Mouse (Mus musculus) layer of hippocampus, adult 8-10 months (tissue): Measurements from ENCODE around the gene Pik3r1. TPM values are rescaled to one million over a fixed set of nuclear protein-coding genes. Genes with fewer than 3 reads are reported as not detected.

Source experiments
- DNase-seq, 2 experiments: peaks; one replicate each; pipeline ENCODE4 v3.0.0; 2022; ENCODE audit warnings: low spot score in 2 of 2
- total RNA-seq, 4 experiments: library from RNA; stranded (reverse); gene quantifications; 2 replicates each; pipeline ENCODE4 v1.2.4; 2022

Pik3r1 gene
- total RNA-seq, 4 experiments from 2014 or later: 73.3 to 88.6 (median 79.4) TPM

GRCm38 (mm10) chr13:101767013-101767808, 806 bp downstream of the Pik3r1 start:
- peak; percentile 22 to 23 for DNase-seq

DNA sequence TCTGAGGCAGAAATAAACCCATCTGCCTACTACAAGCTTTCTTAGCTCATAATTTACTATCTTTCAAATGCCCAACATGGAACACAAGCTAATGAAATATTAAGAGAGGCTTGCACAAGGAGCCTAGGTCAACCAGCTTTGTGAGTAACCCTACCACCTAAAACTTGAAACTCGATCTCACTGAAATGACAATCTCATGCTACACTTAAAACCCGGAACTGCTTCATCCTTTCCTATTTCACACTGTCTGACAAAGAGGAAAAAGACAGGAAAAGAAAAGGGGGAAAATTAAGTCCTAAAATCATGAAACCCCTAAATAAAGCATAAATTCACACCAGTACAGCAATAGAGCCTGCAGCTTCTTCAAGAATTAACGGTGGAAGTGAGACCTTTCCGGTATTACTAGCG, 1.4 kb downstream of the Pik3r1 start:
- no peak for DNase-seq

GRCm38 (mm10) chr13:101765976-101766375, 2.0 kb downstream of the Pik3r1 start:
- no peak for DNase-seq

GRCm38 (mm10) chr13:101764111-101764510, 3.9 kb downstream of the Pik3r1 start:
- no peak for DNase-seq

DNA sequence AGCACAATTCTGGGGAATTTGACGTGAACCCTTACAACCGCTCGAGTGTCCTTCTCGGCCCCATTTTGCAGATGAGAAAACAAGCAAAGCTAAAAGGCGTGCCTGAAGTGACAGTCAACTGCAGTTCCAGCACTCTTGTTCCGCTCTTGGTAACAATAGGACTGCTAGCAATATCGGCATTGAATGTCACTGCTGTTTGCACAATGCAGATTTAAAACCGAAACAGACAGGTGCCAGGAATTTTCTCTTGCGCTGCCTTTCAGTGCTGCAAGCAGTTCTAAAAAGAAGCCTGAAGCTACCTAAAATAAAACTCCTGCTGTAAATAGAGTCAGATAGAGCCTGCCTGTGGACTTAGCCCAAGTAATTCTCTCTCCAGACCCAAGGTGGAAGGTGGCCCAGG, 4.3 kb downstream of the Pik3r1 start:
- DNase-seq: no peak

DNA sequence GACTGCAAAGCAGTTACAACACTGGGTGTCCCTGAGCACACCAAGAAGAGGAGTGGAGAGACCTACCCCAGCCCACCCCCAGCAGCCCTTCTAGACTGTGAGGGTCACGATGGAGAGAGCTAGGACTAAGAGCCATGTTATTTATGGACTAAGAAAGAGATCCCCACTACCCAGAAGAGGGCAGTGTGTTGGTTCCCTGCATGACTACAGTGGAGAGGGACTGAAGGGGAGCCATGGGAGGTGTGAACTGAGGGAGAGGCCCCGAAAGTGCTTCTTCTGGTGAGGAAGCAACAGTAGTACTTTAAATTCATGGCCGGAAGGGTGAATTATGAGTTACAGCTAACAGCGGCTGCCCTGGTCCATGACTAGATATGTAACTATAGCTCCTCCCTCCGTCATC, 4.9 kb downstream of the Pik3r1 start:
- no peak for DNase-seq

DNA sequence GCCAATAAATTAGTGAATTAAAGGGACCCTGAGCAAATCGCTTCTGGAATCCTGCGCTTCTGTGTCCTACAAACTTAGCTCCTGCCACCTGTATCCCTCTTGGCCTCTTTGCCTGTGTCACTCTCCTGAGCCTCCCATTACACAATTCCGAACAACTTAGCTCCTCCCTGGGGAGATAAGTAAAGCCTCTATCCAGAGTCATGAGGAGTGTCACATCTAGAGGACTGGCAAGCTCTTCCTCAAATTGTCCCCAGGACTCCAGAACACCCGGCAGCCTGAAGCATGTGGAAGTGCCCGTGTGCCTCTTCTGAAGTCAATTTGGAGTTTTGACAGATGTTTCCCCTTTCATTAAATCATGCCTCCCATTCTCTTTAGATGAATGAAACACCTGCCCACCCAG, 6.4 kb downstream of the Pik3r1 start:
- DNase-seq: no peak

DNA sequence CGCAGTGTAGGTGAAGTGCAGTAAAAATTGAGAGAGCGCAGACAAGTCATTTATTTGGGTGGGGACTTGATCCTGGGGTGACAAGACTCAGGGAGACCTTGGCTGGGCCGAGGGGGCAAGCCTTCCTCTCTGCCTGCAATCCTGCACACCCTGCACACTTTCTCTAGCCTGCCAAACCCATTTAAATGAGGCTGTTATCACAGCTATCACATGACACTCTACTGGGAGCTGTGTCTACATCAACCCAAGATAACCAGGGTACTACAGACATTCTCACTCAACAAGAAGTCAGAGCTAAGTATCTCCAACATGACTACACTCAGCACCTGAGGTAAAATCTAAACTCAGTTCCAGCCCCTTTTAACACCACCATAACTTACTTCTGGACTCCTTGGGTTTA, 7.1 kb downstream of the Pik3r1 start:
- no peak for DNase-seq

DNA sequence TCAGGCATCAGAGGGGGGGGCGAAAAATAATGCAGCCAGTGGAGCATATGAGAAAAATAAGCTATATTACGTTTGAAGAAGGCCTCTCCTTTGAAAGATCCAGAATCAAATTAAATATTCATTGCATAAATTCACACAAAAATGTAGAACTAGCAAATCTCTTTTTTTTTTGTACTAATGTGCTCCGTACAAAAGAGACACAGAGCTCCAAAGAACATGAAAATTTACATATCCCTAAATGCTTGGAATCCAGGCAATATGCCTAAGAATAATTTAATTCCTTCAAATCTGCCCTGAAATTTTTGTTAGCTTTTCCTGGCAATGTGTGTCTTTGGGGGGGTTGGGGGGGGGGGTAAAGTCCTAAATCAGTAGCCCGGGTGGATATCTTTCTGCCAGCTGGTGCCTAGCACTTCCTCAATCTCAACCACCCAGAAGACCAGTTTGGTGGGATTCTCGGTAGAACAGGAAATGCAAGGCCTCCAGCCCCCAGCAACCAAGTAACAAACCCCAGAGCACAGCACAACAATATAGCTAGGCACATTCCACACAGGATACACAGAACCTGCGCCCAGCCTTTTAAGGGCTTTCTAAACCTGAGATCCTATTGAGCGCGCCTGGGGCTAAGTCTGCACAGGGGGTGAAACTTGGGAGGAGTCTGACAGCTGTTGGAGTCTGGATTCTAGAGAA, 7.9 kb downstream of the Pik3r1 start:
- DNase-seq: no peak

GRCm38 (mm10) chr13:101759281-101759871, 8.6 kb downstream of the Pik3r1 start:
- DNase-seq: no peak

DNA sequence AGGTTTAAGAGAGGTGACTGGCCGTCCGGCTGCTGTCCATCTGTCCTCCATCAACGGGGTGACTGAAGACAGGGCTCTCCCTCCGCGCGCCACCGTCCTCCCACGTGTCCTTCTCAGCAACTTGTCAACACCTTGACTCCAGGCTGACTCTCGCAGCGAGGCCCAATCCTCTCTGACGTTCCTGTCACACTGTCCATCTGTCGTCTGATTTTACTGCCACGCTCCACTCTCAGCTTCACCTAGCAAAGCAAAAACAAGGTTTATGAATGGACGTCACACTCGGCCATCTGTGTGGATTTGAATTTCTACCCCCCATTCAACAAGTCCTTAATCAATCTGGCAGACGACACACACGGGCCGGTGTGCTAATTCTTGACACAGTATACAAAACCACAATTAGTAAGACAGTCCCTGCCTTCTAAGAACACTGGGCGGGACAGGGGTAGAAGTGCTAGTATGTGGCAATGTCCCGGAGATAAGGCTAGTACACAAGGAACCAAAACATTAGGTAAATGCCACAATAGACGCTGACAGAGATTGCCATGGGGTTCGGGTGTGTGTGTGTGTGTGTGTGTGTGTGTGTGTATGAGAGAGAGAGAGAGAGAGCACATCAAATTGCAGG, 10.1 kb downstream of the Pik3r1 start:
- no peak for DNase-seq

DNA sequence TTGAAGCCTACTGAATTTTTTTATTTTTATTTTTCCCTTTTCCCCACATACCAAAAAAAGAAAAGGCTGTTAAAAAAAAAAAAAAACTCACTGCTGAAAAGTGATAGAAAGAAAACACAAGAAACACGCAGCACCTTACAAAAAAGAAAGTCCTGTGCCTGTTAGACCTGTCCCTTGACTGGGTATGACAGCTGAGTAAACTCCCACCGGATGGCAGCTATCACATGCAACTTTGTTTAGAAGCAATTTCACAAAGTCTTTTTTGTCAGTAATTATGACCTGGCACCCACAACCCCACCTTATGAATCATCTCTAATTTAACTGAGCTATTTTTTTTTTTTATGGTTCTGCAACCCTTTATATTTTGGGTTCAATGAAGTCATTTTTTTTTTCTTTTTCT, 12.8 kb downstream of the Pik3r1 start:
- DNase-seq: no peak

- DNase-seq: no peak
These were observed 14.4 kb downstream of the Pik3r1 start for GRCm38 (mm10) chr13:101753639-101754038.

DNA sequence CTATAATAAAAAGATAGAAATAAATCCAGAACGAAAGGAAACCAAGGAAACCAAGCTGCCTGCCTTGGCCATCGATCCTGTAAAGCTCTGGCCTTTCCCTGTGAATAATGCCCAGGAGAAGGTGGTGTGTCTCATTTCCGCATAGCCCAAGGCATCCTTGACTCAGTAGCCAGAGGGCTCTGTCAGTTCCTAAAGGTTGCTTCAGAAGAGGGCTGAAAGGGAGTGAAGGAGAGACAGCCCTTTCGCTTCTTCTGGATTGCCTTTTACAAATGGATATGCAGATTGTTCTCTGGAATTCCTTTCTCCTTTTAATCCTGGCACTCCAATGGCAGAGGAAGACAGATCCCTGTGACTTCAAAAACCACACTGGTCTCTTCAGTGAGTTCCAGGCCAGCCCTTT, 16.2 kb downstream of the Pik3r1 start:
- no peak for DNase-seq

DNA sequence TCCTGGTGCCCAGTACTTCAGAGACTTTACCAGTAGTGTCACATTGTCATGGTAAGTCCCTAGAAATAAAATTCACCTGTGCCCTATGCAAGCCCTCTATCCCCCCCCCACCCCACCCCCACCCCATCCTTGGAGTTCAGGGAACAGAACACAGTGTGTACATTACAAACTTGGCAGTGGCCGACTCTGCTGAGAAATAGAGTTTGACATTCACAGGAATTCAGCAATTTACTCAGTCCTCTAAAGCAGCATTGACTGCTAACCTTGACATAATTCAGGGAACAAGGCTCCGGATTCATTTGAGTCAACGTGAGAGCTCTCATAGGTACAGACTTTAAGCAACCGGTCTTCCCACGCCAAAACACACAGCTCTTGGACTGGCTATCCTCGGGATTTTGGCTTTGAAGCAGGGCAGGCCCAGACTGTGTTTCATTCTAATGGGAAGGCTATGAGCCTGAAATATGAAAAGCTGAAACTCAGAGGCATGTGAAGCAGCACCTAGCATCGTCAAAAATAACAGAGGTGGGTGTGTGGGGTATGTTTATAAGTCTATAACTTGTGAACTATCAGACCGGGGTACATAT, 21.9 kb downstream of the Pik3r1 start:
- no peak for DNase-seq

DNA sequence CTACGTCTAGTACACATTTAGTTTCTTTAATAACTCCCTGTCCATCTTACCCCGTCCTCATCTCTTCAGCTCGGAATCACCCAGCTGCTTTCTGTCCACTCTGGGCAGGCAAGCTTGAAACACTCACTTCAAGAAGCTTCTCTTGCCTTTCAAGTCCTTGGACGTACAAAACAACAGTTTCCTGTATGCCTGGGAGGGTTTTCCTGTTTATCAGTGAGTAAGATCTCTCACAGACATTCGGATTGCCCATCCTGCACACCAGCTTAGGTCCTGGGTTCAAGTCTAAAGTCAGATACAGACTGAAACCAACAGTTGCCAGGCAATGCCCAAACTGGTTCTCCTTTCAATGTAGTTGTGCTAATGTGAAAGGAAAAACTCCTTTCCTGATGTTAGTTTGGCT, 23.1 kb downstream of the Pik3r1 start:
- no peak for DNase-seq

- DNase-seq: no peak
These were observed 24.0 kb downstream of the Pik3r1 start for GRCm38 (mm10) chr13:101744053-101744452.

DNA sequence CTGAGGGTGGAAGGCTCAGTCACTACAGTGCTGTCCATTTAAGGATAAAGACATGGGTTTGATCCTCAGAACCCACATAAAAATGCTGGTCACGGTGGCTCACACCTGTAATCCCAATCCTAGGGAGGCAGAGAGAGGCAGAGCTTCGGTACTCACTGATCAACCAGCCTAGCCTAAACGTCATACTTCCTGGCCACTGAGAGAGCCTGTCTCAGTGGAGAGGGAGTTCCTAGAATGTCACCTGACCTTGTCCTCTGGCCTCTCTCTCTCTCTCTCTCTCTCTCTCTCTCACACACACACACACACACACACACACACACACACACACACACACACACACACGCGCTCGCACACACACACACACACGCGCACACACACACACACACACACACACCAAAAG, 24.8 kb downstream of the Pik3r1 start:
- DNase-seq: no peak

DNA sequence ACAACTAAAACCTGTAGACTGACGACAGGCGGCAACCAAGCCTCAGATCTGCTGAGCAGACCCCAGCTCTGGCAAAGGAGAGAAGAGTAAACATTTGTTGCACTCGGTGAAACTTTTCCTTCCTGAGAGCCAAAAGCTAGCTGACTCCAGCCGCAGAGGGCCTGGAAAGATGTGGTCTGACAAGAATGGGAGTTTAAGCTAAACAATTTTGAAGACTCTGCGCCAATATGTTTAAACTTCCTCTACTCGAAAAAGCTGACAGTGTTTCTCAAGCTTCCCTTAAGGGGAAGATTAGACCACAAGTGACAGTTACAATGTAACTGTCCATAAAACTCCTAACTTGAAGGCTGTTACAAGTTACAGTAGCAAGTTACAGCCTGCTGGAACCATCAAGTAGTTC, 25.4 kb downstream of the Pik3r1 start:
- no peak for DNase-seq

DNA sequence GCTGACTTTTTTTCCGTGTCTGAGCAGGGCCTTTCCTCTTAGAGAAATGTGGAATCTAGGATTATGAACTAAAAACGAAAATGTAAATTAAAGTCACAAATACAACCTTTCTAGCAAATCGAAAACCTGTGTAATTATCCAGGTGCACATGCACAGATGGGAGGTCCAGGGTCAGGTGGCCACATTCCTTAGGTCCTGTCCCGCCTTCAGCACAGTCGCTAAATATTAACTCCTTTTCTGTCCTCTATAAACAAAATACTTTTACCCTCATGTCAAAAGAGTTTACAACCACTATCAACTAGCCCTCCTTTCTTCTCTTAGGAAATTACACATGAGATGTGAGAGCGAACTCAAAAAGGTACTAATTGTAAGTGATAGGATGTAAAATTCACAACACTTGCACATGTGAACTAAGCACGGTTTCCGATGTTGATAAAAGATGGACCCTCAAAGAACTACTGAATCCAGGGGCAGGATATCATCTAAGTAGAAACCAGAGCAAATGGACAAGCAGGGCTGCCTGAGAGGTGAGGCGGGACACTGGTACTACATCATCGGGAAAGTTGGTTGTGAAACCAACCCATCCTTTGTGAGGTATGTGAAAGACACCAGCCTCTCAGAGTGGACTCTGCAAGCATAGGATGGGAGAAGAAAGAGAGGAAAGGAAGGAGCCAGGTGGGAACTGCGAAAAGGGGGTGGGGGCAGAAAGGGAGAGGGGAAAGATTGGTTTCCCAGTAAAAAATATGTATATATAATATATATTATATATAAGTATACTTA, 26.3 kb downstream of the Pik3r1 start:
- DNase-seq: no peak
